Mouse (Mus musculus) frontal cortex, postnatal 10 days (tissue): ENCODE measurements around the gene Fgf10.

Experiments used
- DNase-seq, 2 experiments: peaks; one replicate each; pipeline ENCODE4 v3.0.0; 2022; ENCODE audit warnings: low spot score in 2 of 2, mixed read lengths in 1 of 2

The Fgf10 gene

GRCm38 (mm10) chr13:118716726-118717125 lies 47.1 kb downstream of the Fgf10 start:
- DNase-seq, result no peak

GRCm38 (mm10) chr13:118718396-118718795 lies 48.8 kb downstream of the Fgf10 start:
- DNase-seq, result no peak

GRCm38 (mm10) chr13:118721668-118722067 lies 52.1 kb downstream of the Fgf10 start:
- DNase-seq, result no peak

GRCm38 (mm10) chr13:118731850-118732552 lies 62.4 kb downstream of the Fgf10 start:
- no peak for DNase-seq

- DNase-seq, result no peak
Measured at GRCm38 (mm10) chr13:118739854-118740411, 70.3 kb downstream of the Fgf10 start.

GRCm38 (mm10) chr13:118742788-118743187 lies 73.2 kb downstream of the Fgf10 start:
- no peak for DNase-seq

GRCm38 (mm10) chr13:118744806-118745205 lies 75.2 kb downstream of the Fgf10 start:
- DNase-seq, result no peak

- DNase-seq, result no peak
Measured at GRCm38 (mm10) chr13:118746427-118746826, 76.8 kb downstream of the Fgf10 start.

GRCm38 (mm10) chr13:118754024-118754423 lies 84.4 kb downstream of the Fgf10 start:
- no peak for DNase-seq

- DNase-seq, result no peak
Measured at GRCm38 (mm10) chr13:118759021-118759420, 89.4 kb downstream of the Fgf10 start.

- no peak for DNase-seq
Measured at GRCm38 (mm10) chr13:118762982-118763381, 93.4 kb downstream of the Fgf10 start.

- DNase-seq, result no peak
Measured at GRCm38 (mm10) chr13:118772188-118772587, 102.6 kb downstream of the Fgf10 start.

GRCm38 (mm10) chr13:118775148-118775547 lies 105.6 kb downstream of the Fgf10 start:
- DNase-seq, result no peak

- no peak for DNase-seq
Measured at GRCm38 (mm10) chr13:118779161-118779560, 109.6 kb downstream of the Fgf10 start.

- peak in 1 of 2 experiments; percentile 9 for DNase-seq
Measured at GRCm38 (mm10) chr13:118791753-118792152, 122.2 kb downstream of the Fgf10 start.

GRCm38 (mm10) chr13:118792198-118792597 lies 122.6 kb downstream of the Fgf10 start:
- no peak for DNase-seq

- DNase-seq, result no peak
Measured at GRCm38 (mm10) chr13:118800176-118800575, 130.6 kb downstream of the Fgf10 start.

- DNase-seq, result no peak
Measured at GRCm38 (mm10) chr13:118806662-118807061, 137.1 kb downstream of the Fgf10 start.

GRCm38 (mm10) chr13:118819785-118820184 lies 150.2 kb downstream of the Fgf10 start:
- DNase-seq, result no peak

- DNase-seq, result no peak
Measured at GRCm38 (mm10) chr13:118823113-118823512, 153.5 kb downstream of the Fgf10 start.

- no peak for DNase-seq
Measured at GRCm38 (mm10) chr13:118825102-118825501, 155.5 kb downstream of the Fgf10 start.

GRCm38 (mm10) chr13:118828604-118829381 lies 159.2 kb downstream of the Fgf10 start:
- no peak for DNase-seq

- no peak for DNase-seq
Measured at GRCm38 (mm10) chr13:118834021-118834420, 164.4 kb downstream of the Fgf10 start.
